Mouse (Mus musculus) ES-CJ7 (cell line): ENCODE results near the gene Hspb7.
A peak's percentile ranks its signal among the peaks of the same experiment; 100 is the strongest.

Source experiments
- DNase-seq: peaks from one replicate; pipeline ENCODE4 v3.0.0; 2011; ENCODE audit warnings: low read depth, low spot score

Gene Hspb7

DNA sequence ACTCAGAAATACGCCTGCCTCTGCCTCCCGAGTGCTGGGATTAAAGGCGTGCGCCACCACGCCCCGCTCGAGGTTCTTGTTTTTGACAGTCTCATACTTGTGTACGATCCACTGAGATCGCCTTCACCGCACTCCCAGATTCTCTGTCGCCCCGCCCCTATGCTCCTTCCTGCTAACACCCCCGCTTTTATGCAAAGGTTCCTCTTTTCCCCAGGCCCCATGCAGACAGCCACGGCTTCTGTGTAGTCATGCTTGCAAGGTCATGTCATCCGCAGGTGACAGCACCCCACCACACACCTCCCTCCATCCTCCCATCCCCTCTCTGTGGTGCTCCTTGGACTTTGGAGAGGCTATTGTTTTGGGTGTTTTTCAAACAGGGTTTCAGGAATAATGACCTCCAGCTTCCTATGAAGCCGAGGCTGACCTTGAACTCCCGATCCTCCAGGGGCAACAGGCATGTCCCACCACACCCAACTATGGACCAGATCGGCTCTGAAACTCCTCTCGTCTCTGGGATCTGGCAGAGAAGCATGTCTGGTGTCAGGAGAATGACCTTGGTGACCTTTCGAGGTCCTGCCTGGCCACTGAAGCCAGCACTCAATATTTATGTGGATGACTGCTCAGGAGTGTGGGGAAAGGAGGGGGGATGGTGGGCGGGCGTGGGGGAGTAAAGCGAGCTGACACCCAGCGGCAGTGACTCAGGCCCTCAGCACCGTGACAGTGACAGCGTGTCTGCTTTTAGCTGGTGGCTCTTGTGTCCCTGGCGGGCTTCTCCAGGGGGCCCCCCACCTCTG is 984 bp upstream of the Hspb7 start:
- DNase-seq: peak; percentile 76

DNA sequence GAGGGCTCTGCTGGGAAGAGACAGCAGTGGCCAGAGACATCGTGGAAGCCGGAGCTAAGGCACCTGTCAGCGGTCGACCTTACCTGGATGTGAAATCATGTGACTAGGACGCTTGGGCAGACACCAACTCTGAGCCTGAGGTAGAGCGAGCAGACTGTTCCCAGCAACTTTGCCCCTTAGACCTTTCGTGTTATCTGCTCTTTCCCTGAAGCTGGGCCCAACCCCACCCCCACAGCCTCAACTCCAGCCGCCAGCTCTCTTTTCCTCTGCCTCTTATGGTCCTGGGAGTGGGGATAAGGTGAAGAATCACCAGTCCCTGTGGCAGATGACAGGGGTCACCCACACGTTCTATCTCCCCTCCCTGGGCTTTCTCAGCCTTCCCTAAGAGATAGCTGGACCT is 307 bp downstream of the Hspb7 start:
- DNase-seq: no peak

DNA sequence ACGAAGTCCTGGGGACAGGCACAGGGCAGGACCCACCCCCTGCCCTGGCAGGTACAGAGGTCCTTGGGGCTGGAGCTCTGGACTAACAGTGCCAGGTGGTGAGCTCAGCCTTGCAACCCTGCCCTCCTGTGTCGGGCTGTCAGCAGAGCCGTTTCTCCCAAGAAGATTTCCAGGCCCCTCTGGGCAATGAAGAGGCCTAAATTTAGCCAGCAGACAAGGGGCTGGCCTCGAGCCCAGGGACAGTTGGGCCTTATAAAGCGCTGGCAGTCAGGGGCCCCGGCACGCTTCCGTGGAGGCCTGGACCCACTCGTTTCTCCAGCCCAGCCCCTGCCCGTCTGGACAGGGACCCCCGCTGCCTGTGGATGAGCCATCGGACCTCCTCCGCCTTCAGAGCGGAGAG is 844 bp downstream of the Hspb7 start:
- DNase-seq: no peak

DNA sequence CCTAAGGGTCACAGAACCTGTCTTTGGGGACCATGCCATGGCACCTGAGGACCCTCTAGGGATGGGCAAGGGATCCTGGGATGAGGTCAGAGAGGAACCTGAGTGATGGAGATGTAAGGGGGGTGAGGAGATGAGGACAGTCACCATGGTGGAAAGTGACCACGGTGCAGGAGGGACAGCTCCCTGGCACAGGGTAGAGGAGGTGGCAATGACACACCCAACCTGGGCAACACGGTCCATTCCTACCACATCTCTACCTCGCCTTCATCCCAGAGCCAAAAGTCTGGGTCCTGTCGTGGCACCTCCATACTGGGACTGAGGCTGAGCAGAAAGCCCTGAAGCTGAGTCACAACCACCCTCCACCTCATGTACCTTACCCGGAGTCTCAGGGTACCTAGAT is 2.3 kb downstream of the Hspb7 start:
- DNase-seq: no peak

DNA sequence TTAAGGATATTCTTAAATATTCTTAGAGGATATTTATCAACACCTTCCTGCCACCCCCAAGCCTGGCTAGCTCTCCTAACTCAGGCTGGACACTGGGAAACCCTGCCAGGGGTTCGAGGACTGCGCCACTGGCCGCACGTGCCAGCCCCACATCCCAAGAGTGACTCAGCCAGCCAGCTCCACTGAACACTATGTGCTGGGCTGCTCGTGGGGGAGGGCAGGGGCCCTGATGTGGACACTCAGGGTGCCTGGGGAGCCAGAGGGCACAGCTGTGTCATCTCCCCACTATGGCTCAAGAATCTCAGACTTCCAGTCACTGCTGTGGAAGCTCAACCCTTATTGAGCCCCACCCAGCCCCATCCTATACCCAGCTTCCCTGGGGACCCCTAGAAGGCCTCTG is 2.7 kb downstream of the Hspb7 start:
- no peak for DNase-seq

DNA sequence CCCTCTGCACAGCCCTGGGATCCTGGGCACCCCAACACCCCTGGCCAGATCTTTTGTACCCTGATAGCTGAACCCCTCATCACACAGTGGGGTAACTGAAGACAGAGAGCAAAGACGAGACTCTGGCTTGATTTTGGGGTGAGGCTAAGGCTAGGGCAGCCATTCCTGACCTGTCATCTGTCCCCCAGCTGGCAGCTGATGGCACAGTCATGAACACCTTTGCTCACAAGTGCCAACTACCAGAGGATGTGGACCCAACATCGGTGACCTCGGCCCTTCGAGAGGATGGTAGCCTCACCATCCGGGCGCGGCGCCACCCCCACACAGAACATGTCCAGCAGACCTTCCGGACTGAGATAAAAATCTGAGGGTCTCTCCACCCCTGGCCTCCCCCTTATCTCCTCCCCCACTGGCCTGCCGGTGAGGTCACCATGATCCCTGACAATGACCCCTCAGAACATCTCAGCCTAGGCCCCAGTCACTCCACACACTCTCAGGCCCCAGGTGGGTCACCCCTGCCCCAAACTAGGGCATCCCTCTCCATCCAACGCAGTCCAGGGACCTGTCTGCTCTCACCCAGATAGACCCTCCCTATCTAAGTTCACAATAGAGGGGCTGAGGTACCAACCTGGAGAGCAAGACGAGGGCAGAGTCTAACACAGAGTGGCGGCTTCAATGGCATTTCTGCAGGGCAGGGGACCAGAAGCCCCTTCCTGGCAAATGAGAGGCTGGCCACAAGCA is 3.3 kb downstream of the Hspb7 start:
- DNase-seq: no peak

DNA sequence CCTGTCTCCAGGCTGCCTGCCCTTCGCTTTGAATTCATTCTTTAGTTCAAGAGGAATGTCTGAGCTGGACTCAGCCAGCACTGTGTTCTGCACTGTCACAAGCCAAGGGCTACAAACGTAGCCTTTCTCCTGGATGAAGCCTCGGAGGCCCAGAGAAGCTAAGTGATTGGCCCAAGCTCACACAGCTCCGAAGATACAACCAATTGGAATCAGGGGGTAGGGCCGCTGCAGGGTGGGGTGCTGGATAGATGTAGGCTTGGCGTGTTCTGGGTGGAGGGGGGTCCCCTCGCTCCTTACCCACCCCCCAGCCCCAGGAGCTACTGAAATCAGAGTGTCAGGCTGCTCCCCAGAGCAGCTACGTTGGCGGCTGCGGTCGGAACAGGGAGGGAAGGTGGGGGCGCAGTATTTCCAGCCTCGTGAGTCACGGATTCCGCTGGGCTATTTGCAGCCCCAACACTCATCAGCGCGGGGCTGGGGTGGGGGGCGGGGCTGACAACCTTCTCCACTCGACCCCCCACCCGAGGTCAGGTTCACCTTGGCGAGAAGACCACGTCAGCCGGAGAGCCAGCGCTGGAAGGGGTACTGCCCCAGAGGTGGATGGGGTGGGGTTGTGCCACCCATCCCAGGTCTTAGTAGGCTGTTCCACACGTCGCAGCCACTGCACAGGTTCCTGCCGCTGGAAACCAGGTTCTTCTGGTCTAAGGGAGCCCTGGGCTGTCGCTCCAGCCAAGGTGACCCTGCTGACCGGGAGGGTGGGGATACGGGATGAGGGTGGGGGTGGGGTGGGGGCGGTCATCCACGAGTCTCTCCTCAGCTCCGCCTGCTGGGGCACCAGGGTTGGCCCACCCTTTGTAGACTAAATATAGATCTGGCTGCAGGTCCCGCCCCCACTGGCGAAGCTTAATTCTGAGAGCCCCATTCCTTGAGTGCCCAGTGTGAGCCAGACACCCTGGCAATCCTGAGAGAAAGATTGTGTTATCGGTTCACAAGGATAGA is 5.2 kb downstream of the Hspb7 start:
- peak; percentile 94 for DNase-seq

DNA sequence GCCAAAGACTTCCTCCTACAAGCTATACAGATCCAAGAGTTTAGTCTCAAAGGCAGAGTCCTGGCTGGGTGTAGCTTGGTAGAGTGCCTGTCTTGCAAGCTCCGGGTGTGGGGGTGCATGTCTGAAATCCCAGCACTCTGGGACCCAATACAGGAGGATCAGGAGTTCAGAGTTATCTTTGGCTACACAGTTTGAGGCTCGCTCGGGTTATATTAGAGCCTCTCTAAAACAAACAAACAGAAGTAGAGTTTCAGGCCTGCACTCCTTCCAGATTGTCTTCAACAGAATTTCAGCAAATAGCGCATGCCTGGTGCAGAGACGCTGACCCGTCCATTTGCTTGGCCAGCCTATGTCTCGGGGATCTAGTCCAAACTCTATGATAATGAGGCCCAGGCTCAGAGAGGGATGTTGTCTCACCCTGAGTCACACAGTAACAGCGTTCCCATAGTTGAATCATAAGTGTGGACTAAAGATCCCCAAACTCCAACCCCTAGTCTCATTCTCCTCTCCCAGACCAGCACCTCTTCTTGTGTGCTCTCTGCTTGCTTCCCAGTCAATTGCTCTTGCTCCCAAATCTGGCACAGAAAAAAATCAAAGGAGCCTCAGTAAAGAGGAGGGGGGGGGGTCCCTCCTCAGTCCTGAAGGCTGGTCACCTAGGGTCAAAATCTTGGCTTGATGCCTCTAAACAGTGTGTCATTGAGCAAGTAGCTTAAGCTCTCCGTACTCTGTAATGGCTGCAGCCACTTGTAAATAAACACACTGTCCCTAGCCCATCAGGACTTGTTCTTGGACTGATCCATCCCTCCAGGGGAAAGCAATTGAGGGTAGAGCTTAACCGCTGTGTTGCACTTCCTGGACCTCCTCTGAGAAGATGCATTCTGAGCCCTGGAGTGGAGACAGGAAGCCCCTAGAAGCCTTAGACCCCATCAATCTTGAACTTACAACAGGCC is 6.5 kb downstream of the Hspb7 start:
- peak; percentile 58 for DNase-seq

DNA sequence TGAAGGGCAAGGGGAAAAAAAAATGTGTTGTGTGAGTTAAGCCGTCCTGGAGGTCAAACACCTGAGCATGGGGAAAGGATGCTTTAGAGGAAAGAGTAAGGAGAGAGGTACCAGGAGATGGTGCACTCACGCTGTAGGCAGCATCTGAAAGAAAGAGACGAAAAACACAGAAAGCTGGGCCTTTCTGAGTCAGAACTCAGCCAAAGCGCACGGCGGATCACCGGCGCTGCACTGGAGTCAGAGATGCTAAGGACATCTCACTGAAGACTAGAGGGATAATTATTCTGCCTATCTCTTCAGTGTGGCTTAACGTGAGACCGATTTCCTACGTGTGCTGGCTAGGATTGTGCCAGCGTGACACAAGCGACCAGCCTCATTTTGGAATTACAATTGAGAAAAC is 7.3 kb downstream of the Hspb7 start:
- no peak for DNase-seq

DNA sequence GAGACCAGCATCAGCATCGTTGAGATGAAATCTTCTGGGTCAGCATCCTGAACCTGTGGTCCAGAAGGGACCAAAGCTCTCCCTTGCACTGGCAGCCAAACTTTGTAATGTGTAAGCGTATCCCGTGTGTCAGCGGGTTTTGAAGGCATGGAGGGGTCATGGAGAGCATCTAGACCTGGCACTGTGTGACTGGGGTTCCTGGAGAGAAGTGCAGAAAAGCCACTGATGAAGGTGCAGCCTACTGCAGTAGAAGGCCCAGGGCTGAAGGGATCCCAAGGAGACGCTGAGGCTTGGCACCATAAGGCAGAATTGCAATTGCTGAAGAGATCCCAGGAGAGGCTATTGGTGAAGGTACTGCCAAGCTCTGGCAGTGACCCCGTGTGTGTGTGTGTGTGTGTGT is 8.8 kb downstream of the Hspb7 start:
- DNase-seq: no peak

DNA sequence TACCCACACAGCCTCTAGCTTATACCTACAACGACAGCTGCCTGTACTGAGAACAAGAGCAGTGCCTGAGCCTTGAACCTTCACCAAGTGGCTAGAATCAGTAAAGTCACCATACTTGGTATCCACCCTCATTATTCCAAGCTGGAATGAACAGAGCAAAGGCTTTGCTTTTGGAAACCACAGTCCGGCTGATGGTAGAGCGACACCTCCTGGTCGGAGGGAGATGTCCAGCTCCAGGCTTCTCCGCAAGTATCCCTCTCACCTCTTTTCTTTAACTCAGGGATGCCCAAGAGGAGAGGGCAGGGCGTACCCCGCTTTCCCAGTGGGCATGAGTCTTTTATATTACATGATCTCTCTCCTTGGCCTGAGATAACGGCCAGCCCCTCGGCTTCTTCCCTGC is 9.3 kb downstream of the Hspb7 start:
- DNase-seq: peak; percentile 76

DNA sequence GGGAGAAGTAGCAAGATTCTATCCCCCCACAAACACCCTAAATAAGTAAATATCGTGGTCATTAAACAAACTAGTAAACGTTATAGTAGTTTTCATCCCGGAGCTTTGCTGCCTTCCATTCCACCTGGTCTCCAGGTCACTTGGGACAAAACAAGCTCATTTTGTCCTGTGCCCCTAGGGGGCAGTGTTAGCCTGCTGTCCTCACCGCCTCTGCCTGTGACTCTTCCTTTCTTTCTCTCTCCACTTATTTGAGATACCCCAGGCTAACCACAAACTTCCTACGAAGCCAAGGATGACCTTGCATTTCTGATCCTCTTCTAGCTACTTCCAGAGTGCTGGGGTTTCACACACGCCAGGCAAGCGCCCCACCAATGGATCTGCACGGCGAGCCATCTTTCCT is 10.4 kb downstream of the Hspb7 start:
- no peak for DNase-seq

DNA sequence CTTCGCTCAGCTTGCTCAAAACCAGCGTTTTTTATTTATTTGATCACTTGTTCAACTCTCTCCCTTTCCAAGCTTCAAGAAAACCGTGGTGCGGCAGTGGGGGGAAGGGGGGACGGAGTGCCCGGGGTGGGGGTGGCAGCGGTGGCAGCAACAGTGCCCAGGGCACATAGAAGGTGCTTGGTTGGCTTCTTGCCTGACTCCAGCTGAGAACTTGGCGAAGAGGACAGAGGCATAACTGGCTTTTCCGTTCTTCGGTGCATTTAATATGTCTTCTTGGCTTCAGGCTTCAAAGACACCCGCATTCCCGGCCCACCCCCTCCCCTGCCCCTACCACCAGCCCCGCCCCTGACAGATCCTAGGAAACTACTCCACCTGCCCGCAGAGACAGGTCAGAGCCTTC is 12.1 kb downstream of the Hspb7 start:
- DNase-seq: no peak

DNA sequence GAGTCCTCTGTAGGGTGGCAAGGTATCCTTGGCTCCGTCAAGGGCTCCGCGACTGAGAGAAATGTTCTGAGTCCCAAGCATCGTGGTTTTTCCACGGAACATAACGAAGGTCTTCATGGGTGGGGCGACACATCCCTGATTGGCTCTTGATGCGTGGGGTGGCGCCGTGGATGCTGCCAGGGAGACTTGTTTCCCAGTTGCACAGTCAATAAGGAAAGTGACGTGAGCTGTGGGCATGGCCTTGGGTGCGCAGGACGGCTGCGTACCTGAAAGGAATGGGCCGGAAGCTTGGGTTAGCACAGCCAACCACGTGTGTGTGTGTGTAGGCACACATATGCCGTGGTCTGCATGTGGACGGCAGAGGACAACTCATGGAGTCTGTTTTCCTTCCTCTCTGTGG is 12.6 kb downstream of the Hspb7 start:
- peak; percentile 85 for DNase-seq

DNA sequence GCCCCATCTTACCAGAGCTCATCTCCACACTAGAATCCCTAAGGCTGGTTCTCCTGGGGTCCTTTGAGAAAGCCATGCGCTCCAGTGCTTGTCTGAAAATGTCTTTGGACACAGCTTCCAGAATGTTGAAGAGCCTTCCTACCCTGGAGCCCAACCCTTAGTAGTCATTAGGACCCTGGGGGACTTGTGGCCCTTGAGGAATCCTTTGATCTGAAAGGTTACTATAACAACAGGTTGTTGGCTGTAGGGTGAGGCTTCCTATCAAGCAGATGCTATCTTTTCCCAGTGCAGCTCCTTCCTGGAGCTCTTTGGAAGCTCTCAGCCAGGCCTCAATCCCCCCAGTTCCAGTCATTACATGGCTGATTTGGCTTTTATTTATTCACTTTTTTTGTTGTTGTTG is 15.4 kb downstream of the Hspb7 start, which contains the start of gene Srarp:
Gene Srarp (minus strand): TSS at position 132 of the 400 bp plus-strand sequence.
- no peak for DNase-seq

DNA sequence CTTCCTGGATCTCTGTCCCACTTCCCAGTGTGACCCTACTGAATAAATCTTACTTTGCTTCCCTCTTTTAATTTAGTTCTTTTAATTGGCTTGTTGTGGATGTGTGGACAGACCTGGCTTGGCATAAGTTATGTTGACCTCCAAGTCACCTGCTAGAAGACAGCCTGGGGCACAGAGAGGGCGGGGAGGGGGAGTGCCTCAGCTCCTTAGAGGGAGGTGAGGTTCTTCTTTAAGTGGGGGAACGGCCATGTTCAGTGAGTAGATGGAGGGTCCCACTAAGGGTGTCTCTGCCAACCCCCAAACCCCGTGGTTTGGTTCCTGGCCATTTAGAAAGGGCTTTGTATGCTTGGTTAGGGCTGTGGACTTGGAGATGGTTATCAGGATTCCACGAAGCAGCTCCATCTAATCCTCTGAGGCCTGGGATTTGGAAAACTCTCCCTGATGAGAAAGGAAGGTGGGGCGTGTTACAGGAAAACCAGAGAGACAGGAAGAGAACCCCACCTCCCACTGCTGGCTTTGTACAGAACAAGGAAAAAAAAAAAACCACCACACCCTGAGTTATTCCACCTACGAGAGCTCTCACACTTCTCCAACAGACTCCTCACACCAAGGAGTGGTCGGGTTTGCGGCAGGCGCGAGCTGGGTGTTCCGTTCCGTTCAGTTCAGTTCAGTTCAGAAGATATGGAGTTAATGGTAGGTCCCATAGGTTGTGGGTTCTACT is 18.7 kb downstream of the Hspb7 start:
- peak; percentile 55 for DNase-seq

DNA sequence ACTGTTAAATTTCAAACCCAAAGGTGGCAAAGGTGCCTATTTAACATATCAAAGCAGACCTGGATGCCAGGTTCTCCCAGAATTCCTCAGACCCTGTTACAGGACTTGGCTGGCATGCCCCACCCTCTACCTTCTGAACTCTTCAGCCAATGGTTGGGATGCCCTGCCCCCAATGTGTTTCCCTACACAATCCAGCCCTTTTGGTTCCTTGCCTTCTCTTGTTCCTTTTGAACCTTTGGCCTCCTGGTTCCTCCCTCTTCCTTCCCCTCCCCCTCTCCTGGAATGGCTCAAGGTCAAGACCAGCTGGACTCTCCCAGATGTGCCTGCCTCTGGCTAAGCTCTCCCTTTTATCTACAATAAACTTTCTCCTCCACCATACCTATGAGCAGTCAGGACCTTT is 20.3 kb downstream of the Hspb7 start:
- DNase-seq: peak; percentile 95

DNA sequence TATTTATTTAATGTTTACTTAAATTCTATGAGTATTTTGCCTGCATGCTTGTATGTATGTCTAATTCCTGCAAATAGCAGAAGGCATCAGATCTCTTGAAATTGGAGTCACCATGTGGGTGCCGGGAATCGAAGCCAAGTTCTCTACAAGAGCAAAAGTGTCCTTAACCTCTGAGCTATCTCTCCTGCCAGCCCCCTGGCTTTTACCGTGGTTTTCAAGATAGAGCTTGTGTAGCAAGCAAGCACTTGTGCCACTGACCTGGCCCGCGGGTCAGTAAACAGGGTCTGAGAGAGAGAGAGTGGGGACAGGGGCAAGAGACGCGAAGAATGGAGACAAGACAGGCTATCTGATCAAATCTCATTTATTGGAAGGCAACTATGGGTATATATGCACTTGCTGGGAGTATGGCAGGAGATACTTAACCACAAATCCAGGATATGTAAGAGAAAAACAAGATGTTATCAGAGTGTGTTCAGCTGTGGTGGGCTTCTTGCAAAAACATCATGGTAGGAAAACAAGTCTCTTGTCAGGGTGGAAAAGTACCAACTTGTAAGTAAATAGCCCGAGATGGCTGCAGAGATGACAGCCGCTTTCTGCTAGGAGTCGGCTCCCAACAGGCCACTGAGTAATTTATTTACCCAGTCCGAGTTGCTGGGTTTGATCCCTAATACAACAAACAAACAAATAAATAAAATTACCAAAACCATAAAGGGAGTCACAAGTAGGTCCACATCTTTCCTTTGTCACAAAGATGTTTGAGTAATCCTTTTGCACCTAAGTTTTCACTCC is 23.3 kb downstream of the Hspb7 start:
- no peak for DNase-seq
